ENCODE assay signal across 22 mouse cellular contexts in genomic region chr8:69876967-69877366, GRCm38 (mm10). TPM values are rescaled to one million over a fixed set of nuclear protein-coding genes. Genes with fewer than 3 reads are reported as not detected.
"Had no signal": no experiment of that assay in that cellular context is flagged by ENCODE, and none has a peak within 500 bp of the region (broad histone marks: within the 10 kb centered on the region; RNA-seq: fewer than 3 reads in every experiment).

No protein-coding gene starts in this region.

- DNase-seq: liver, postnatal 0 days; lung, adult 2 months; lung, postnatal 14 days; lung, postnatal 36 days; right cerebral cortex, postnatal 14 days; thymus, adult 2 months; thymus, postnatal 25 days; thymus, postnatal 4 days had no signal

- H3K4me3 ChIP-seq: lung, embryonic 15.5 days; megakaryocyte, embryonic 14.5 days; midbrain, embryonic 13.5 days; midbrain, embryonic 15.5 days; neural tube, embryonic 13.5 days; stomach, embryonic 15.5 days had no signal

- H3K4me2 ChIP-seq: lung, embryonic 15.5 days; midbrain, embryonic 11.5 days; midbrain, embryonic 13.5 days; midbrain, embryonic 15.5 days; neural tube, embryonic 13.5 days; stomach, embryonic 15.5 days had no signal

- ATAC-seq: liver, postnatal 0 days; lung, postnatal 0 days; midbrain, embryonic 13.5 days; midbrain, embryonic 15.5 days had no signal

- H3K36me3 ChIP-seq: lung, embryonic 15.5 days; midbrain, embryonic 15.5 days; stomach, embryonic 15.5 days had no signal

- H3K27ac ChIP-seq: lung, embryonic 15.5 days; macrophage; midbrain, embryonic 13.5 days; midbrain, embryonic 15.5 days; neural tube, embryonic 13.5 days; stomach, embryonic 15.5 days; stomach, postnatal 0 days had no signal

- H3K9ac ChIP-seq: liver, postnatal 0 days; lung, embryonic 15.5 days; midbrain, embryonic 13.5 days; midbrain, embryonic 15.5 days; neural tube, embryonic 13.5 days; stomach, embryonic 15.5 days had no signal

- H3K9me3 ChIP-seq: lung, embryonic 15.5 days; midbrain, embryonic 13.5 days; midbrain, embryonic 15.5 days; neural tube, embryonic 13.5 days; stomach, embryonic 15.5 days had no signal

RNA-seq across cellular contexts. Expression of gene Cilp2, which starts 10.5 kb away (rescaled TPM):
- total RNA-seq: megakaryocyte progenitor cell, adult 5-6 weeks; monocyte, adult 5-6 weeks; neutrophil, adult 5-6 weeks had no signal
- polyA plus RNA-seq: macrophage had no signal

RNA-seq across cellular contexts. Expression of gene Tssk6, which starts 25.0 kb away (rescaled TPM):
- total RNA-seq: midbrain, postnatal 0 days had no signal

RNA-seq across cellular contexts. Expression of gene Yjefn3, which starts 25.5 kb away (rescaled TPM):
- total RNA-seq: megakaryocyte progenitor cell, adult 5-6 weeks; monocyte, adult 5-6 weeks; neutrophil, adult 5-6 weeks had no signal
- polyA plus RNA-seq: macrophage had no signal
